Mouse (Mus musculus): ENCODE results near the gene Ifitm7.
"Not testable (repeated sequence)": the region's sequence is repeated elsewhere in the genome, so short reads cannot be mapped to it uniquely, and the experiment has no call there.

The Ifitm7 gene

GRCm38 (mm10) chr16:13977026-13977425 is 9.7 kb downstream of the Ifitm7 start:
- DNase-seq (ENCODE audit: low spot score in 2 of 2), result not testable (repeated sequence)

DNA sequence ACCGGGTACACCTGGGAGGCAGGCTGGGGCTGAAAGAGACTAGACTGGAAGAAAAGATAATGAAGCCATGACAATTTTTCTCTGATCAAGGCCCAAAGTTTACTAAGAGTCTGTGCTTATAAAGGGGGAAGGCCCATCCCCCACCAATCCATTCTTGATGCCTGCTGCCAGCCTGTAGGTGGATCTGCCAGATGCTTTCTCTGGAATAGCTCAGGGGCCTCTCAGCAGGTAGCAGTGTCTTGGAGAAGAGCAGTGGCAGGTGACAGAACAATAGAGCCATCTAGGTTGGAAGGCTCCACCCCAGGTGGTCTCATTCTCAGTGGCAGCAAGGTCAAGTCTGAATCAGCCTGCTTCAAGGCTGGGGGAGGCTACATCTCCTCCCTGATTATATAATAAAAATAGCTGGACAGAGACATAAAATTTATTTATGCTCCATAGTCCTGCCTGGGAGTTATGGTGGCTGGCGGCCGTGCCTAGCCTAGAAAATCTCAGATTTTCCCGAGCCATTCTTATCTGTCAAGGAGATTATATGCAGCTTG is 10.3 kb downstream of the Ifitm7 start:
- DNase-seq (ENCODE audit: low spot score in 2 of 2), result not testable (repeated sequence)

GRCm38 (mm10) chr16:13972051-13972450 is 14.6 kb downstream of the Ifitm7 start:
- no peak for DNase-seq (ENCODE audit: low spot score in 2 of 2)

- no peak for DNase-seq (ENCODE audit: low spot score in 2 of 2)
These were observed 17.6 kb downstream of the Ifitm7 start for GRCm38 (mm10) chr16:13969096-13969495.

- no peak for DNase-seq (ENCODE audit: low spot score in 2 of 2)
These were observed 24.6 kb downstream of the Ifitm7 start for GRCm38 (mm10) chr16:13962053-13962452.

DNA sequence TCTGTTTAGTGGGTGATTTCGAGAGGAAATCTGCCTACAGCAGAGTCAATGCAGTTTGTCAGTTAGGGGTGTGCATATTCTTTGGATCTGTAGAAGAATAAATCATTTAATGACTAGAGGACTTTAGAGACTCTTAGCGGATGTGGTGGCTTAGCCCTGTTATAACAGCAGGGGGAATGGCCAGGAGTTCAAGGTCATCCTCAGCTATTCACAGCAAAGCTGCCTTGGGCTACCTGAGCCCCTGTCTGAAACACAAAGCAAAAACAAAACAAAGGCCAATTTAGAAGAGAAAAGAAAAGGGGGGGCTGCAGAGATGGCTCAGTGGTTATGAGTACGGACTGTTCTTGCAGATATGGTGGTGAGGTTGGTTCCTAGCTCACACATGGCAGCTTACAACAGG is 35.4 kb downstream of the Ifitm7 start:
- no peak for DNase-seq (ENCODE audit: low spot score in 2 of 2)

DNA sequence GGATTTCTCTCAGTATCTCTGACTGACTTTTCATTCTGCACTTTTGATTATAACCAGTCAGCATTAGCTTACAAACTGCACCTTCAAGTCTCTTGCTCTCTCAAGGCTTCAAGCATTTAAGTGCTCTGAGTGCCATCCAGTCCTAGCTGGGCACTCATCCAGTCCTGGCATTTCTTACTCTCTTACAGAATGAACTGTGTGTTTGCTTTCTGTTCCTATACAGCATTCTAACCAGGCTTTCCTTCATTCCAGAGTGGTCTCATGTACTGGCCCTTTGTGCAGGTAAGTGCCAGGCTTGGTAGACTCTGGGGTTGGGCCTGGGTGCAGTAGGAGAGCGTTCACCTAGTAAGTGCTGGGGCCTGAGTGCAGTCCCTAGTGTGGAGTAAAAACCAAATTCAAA is 40.4 kb downstream of the Ifitm7 start:
- DNase-seq (ENCODE audit: low spot score in 2 of 2), result no peak

GRCm38 (mm10) chr16:13945153-13945552 is 41.5 kb downstream of the Ifitm7 start:
- DNase-seq (ENCODE audit: low spot score in 2 of 2), result no peak

DNA sequence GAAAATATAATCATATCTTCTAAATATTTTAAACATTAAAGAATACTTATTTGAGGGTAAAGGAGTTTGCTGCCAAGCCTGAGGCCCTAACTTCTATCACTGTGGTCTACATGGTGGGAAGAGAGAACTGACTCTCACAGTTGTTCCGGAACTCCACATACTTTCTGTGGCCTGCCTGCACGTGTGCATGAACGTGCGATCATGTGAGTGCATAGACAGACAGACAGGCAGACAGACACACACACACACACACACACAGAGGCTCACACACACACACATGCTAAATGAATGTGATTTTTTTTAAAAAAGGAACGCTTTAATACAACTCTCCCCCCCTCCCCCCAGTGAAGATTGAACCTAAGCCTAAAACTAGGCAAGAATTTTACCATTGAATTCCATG is 41.9 kb downstream of the Ifitm7 start:
- DNase-seq (ENCODE audit: low spot score in 2 of 2), result no peak

DNA sequence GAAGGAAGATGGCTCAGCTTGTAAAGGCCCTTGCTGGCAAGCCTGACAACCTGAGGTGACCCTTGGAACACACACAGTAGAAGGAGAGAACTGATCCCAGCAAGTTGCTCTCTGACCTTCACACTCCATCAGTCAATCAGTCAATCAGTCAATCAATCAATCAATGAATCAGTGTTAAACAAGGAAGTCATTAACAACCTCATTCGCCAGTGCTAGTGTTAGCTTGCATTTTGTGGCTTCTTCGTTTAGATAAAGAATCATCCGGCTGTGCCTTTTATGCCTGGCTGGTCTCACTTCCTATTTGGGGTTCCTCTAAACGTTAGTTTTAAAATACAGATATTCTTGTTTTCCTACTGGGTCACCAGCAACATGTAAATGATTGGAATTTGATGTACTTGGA is 42.5 kb downstream of the Ifitm7 start:
- DNase-seq (ENCODE audit: low spot score in 2 of 2), result no peak

DNA sequence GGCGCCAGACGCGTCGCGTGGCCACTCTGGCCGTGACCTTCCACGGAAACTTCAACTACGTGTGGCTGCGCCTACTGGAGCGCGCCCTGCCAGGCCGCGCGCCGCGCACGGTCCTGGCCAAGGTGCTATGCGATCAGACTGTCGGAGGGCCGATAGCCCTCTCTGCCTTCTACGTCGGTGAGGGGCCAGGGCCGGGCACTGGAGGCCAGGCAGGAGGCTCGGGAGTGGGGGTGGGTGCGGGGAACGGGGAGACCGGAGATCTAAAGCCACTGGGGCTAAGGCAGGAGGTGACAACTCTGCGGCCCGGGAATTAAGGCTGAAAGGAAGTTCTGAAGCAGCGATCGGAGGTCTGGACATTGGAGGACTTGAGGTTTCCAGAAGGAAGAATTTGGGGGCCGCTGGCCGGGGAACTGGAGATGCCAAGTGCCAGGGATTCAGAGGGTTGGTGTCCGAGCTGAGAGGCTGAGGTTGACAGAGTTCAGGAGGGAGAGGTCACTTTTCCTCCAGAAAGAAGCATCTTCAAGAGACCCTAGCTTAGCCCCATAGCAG is 45.8 kb downstream of the Ifitm7 start:
- no peak for DNase-seq (ENCODE audit: low spot score in 2 of 2)

DNA sequence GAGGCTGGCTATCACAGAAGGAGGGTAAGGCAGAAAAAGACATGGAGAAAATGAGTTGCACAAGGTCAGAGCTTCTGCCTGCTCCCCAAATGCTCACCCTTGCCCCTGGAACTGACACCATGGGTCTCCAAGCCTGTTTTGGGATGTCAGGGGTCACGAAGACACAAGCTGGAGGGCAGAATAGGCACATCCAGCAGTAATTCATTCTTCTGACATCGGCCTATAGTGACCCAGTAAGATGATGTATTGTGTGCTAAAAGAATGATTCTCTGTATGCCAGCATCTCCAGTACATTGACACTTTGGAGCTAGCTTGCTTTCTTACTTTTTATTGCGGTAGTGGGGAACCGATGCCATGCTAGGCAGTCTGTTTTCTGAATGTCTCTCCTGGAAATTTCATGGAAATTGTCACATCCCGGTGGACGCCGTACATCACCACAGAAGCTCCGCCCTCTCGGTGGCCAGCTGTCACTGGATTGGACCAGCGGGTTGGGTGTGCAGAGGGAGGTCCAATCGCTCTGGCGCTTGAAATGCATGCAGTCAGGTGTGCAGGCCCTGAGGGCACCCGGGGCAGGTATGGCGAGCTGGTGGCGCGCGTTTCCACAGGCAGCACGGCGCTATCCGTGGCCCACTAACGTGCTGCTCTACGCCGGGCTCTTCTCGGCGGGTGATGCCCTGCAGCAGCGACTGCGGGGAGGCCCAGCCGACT is 46.4 kb downstream of the Ifitm7 start:
- DNase-seq (ENCODE audit: low spot score in 2 of 2), result no peak
